Mouse (Mus musculus) MEL (cell line): Measurements from ENCODE around the gene Clec4n. TPM values are rescaled to one million over a fixed set of nuclear protein-coding genes. Genes with fewer than 3 reads are reported as not detected.
A peak's percentile ranks its signal among the peaks of the same experiment; 100 is the strongest.

Experiments used
- DNase-seq: peaks from one replicate; pipeline ENCODE4 v3.0.0; 2011; ENCODE audit warnings: low read depth, low spot score
- H3K27ac ChIP-seq: 2 replicates; pipeline ENCODE4 v1.5.1; 2012; ENCODE audit warnings: low read depth, mild to moderate bottlenecking, control low read depth, low read length, moderate library complexity; ENCODE audit not compliant: control insufficient read depth
- H3K27me3 ChIP-seq, 2 experiments: fragments of 150-350 bp in 1 of 2; sonication (generic) in 1 of 2; 2 replicates each; pipeline ENCODE4 v1.6.1; 2012; ENCODE audit warnings: low read length in 2 of 2, mild to moderate bottlenecking in 2 of 2, improper control_type of control experiment in 1 of 2, moderate library complexity in 1 of 2; ENCODE audit not compliant: insufficient read depth in 2 of 2, control insufficient read depth in 1 of 2
- H3K36me3 ChIP-seq, 2 experiments: 2 replicates each; pipeline ENCODE4 v1.6.1; 2012 to 2014; ENCODE audit warnings: low read length in 2 of 2, improper control_type of control experiment in 1 of 2, inconsistent platforms in 1 of 2, mild to moderate bottlenecking in 1 of 2; ENCODE audit not compliant: insufficient read depth in 2 of 2, control insufficient read depth in 1 of 2
- H3K4me1 ChIP-seq, 2 experiments: fragments of 150-350 bp in 1 of 2; sonication (generic) in 1 of 2; 2 replicates each; pipeline ENCODE4 v1.6.1; 2012; ENCODE audit warnings: low read length in 2 of 2, improper control_type of control experiment in 1 of 2, mild to moderate bottlenecking in 1 of 2; ENCODE audit not compliant: insufficient read depth in 2 of 2, control insufficient read depth in 1 of 2
- H3K4me3 ChIP-seq, 2 experiments: fragments of 150-350 bp in 1 of 2; sonication (generic) in 1 of 2; 2 replicates each; pipeline ENCODE4 v1.5.1; 2012; ENCODE audit warnings: low read depth in 2 of 2, low read length in 2 of 2, mild to moderate bottlenecking in 2 of 2, moderate library complexity in 2 of 2, control low read depth in 1 of 2, improper control_type of control experiment in 1 of 2; ENCODE audit not compliant: control insufficient read depth in 1 of 2, insufficient read depth in 1 of 2
- H3K79me2 ChIP-seq: 2 replicates; pipeline ENCODE4 v1.6.1; 2012; ENCODE audit warnings: mild to moderate bottlenecking, low read length, moderate library complexity; ENCODE audit not compliant: control insufficient read depth, poor library complexity, insufficient read depth
- H3K9ac ChIP-seq: 2 replicates; pipeline ENCODE4 v1.6.1; 2012; ENCODE audit warnings: low read depth, mild to moderate bottlenecking, control low read depth, low read length, moderate library complexity; ENCODE audit not compliant: control insufficient read depth, poor library complexity, severe bottlenecking
- H3K9me3 ChIP-seq: fragments of 150-350 bp; sonication (generic); replicated peaks from 2 replicates; pipeline ENCODE4 v1.6.1; 2012; ENCODE audit warnings: mild to moderate bottlenecking, low read length, improper control_type of control experiment, moderate library complexity; ENCODE audit not compliant: insufficient read depth
- BHLHE40 ChIP-seq: IDR thresholded peaks from 2 replicates; pipeline ENCODE4 v1.6.1; 2012; ENCODE audit warnings: low read depth, mild to moderate bottlenecking, inconsistent platforms, low read length, improper control_type of control experiment, borderline replicate concordance
- EP300 ChIP-seq, 2 experiments: IDR thresholded peaks; 2 replicates each; pipeline ENCODE4 v1.6.1; 2011; ENCODE audit warnings: improper control_type of control experiment in 2 of 2, low read length in 2 of 2, low read depth in 1 of 2, mild to moderate bottlenecking in 1 of 2
- ETS1 ChIP-seq: IDR thresholded peaks from 2 replicates; pipeline ENCODE4 v1.6.1; 2012; ENCODE audit warnings: low read depth, mild to moderate bottlenecking, inconsistent platforms, low read length, improper control_type of control experiment, moderate library complexity
- GABPA ChIP-seq: IDR thresholded peaks from 2 replicates; pipeline ENCODE4 v1.6.1; 2012; ENCODE audit warnings: low read depth, mild to moderate bottlenecking, inconsistent platforms, low read length, improper control_type of control experiment, moderate library complexity
- GATA1 ChIP-seq: IDR thresholded peaks from 2 replicates; pipeline ENCODE4 v1.6.1; 2011; ENCODE audit warnings: low read depth, low read length, improper control_type of control experiment
- JUND ChIP-seq: IDR thresholded peaks from 2 replicates; pipeline ENCODE4 v1.6.1; 2011; ENCODE audit warnings: low read depth, mild to moderate bottlenecking, improper control_type of control experiment, low read length
- MEF2A ChIP-seq: IDR thresholded peaks from 2 replicates; pipeline ENCODE4 v1.6.1; 2014; ENCODE audit warnings: low read depth, mild to moderate bottlenecking, inconsistent platforms, low read length, improper control_type of control experiment; ENCODE audit not compliant: poor library complexity, insufficient replicate concordance, severe bottlenecking; ENCODE audit errors: extremely low read depth
- MXI1 ChIP-seq: IDR thresholded peaks from 2 replicates; pipeline ENCODE4 v1.6.1; 2011; ENCODE audit warnings: mild to moderate bottlenecking, low read depth, low read length, improper control_type of control experiment
- MYB ChIP-seq: IDR thresholded peaks from 2 replicates; pipeline ENCODE4 v1.6.1; 2011; ENCODE audit warnings: mild to moderate bottlenecking, low read depth, low read length, improper control_type of control experiment
- MYC ChIP-seq: IDR thresholded peaks from 2 replicates; pipeline ENCODE4 v1.6.1; 2011; ENCODE audit warnings: low read depth, mild to moderate bottlenecking, low read length, improper control_type of control experiment, moderate library complexity
- NELFE ChIP-seq: IDR thresholded peaks from 2 replicates; pipeline ENCODE4 v1.6.1; 2011; ENCODE audit warnings: low read depth, low read length, improper control_type of control experiment
- POLR2A ChIP-seq, 2 experiments: IDR thresholded peaks; 2 replicates each; pipeline ENCODE4 v1.6.1; 2011 to 2012; ENCODE audit warnings: low read length in 2 of 2, mild to moderate bottlenecking in 2 of 2, control low read depth in 1 of 2, improper control_type of control experiment in 1 of 2, low read depth in 1 of 2, moderate library complexity in 1 of 2; ENCODE audit not compliant: control insufficient read depth in 1 of 2, insufficient read depth in 1 of 2, poor library complexity in 1 of 2
- RCOR1 ChIP-seq: IDR thresholded peaks from 2 replicates; pipeline ENCODE4 v1.6.1; 2012; ENCODE audit warnings: low read depth, mild to moderate bottlenecking, inconsistent platforms, low read length, improper control_type of control experiment
- SIN3A ChIP-seq: IDR thresholded peaks from 2 replicates; pipeline ENCODE4 v1.6.1; 2012; ENCODE audit warnings: low read length, improper control_type of control experiment, inconsistent platforms
- TAL1 ChIP-seq: IDR thresholded peaks from 2 replicates; pipeline ENCODE4 v1.6.1; 2012; ENCODE audit warnings: mild to moderate bottlenecking, inconsistent platforms, low read length, moderate library complexity, mixed read lengths
- TBP ChIP-seq: IDR thresholded peaks from 2 replicates; pipeline ENCODE4 v1.8.0; 2011; ENCODE audit warnings: low read depth, low read length, improper control_type of control experiment
- TCF12 ChIP-seq: IDR thresholded peaks from 2 replicates; pipeline ENCODE4 v1.6.1; 2014; ENCODE audit warnings: low read depth, mild to moderate bottlenecking, inconsistent platforms, low read length, improper control_type of control experiment, moderate library complexity
- UBTF ChIP-seq: IDR thresholded peaks from 2 replicates; pipeline ENCODE4 v1.6.1; 2012; ENCODE audit warnings: low read depth, mild to moderate bottlenecking, inconsistent platforms, low read length, improper control_type of control experiment, moderate library complexity, borderline replicate concordance; ENCODE audit not compliant: insufficient read depth
- ZMIZ1 ChIP-seq: IDR thresholded peaks from 2 replicates; pipeline ENCODE4 v1.6.1; 2012; ENCODE audit warnings: low read depth, mild to moderate bottlenecking, inconsistent platforms, low read length, improper control_type of control experiment, moderate library complexity
- ZNF384 ChIP-seq: IDR thresholded peaks from 2 replicates; pipeline ENCODE4 v1.6.1; 2012; ENCODE audit warnings: low read depth, mild to moderate bottlenecking, inconsistent platforms, low read length, improper control_type of control experiment
- polyA plus RNA-seq, 2 experiments: library from polyadenylated mRNA; stranded (reverse) in 1 of 2; unstranded in 1 of 2; fragments of >175 nt in 1 of 2; fragments of >200 nt in 1 of 2; gene quantifications; 2 replicates each; pipeline versions ENCODE4 v1.2.1 to v1.2.4; 2012; ENCODE audit warnings: low replicate concordance in 2 of 2, low read depth in 1 of 2; ENCODE audit not compliant: insufficient read length in 2 of 2, insufficient read depth in 1 of 2, missing spikeins in 1 of 2
- total RNA-seq: library from RNA; depleted of rRNA; stranded (reverse); fragments of 300-350 nt; gene quantifications from 2 replicates; pipeline ENCODE4 v1.2.3, GENCODE M21; 2012

Clec4n gene
- total and polyA plus RNA-seq, 3 experiments = not detected

DNA sequence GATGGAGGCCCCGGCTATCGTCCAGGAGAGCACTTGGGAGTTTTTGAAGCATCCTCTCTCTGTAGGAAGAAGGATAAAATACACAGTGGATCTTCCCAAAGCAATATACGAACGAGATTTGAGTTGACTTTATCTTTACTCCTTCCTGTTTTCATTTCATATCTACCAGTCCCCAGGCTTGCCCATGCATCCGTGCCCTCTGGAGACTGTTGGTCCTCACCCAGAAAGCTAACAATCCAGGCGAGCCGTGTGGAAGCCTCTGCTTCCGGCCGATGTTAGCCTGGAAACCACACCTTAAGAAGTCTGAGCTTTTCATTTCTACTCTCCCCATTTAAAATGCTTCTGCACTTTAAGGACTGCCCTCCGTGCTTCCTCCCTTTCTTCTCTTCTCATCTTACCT is 59.3 kb downstream of the Clec4n start:
- Histone ChIP-seq H3K4me1 (peaks cover 16 to 17% of the 10 kb centered on the region in 2 experiments), H3K9ac (peak overlapping the region; percentile 11; the same call in 1 of the 2 replicates), H3K27ac (peak overlapping the region; percentile 30; the same call in 1 of the 2 replicates), H3K79me2 (no peaks in the 10 kb centered on the region), H3K36me3 (peaks cover 0 to 22% of the 10 kb centered on the region in 2 experiments; a peak in 2 of 4 replicates), H3K27me3 (no peaks in the 10 kb centered on the region), H3K4me3 (peak overlapping the region; percentile 16 to 28), H3K9me3 (no peaks in the 10 kb centered on the region)
- DNase-seq = peak; percentile 81
- no peak for TF ChIP-seq TBP
- TF ChIP-seq ZMIZ1 = no peak
- no peak for TF ChIP-seq JUND
- TF ChIP-seq EP300 (IDR thresholded peaks at IDR 0.05; ENCODE audit: low read depth in 1 of 2, low read length in 2 of 2) = peak; percentile 87 to 95
- peak; percentile 93 for TF ChIP-seq TCF12
- TF ChIP-seq MYC = 0 out of 2 replicates have a peak, but pooled peaks have one; percentile 24
- TF ChIP-seq MXI1 = peak; percentile 31; the same call in 1 of the 2 replicates
- peak; percentile 83 for TF ChIP-seq GATA1
- peak; percentile 78 for TF ChIP-seq ETS1
- TF ChIP-seq MEF2A = 0 out of 2 replicates have a peak, but pooled peaks have one; percentile 15
- TF ChIP-seq RCOR1 = peak; percentile 96
- peak; percentile 91 for TF ChIP-seq TAL1
- TF ChIP-seq MYB = 0 out of 2 replicates have a peak, but pooled peaks have one; percentile 57
- peak; percentile 31; the same call in 1 of the 2 replicates for TF ChIP-seq BHLHE40
- TF ChIP-seq NELFE = no peak
- 0 out of 2 replicates have a peak, but pooled peaks have one; percentile 22 for TF ChIP-seq SIN3A
- TF ChIP-seq UBTF = no peak
- TF ChIP-seq ZNF384 = 0 out of 2 replicates have a peak, but pooled peaks have one; percentile 43
- TF ChIP-seq GABPA = no peak

DNA sequence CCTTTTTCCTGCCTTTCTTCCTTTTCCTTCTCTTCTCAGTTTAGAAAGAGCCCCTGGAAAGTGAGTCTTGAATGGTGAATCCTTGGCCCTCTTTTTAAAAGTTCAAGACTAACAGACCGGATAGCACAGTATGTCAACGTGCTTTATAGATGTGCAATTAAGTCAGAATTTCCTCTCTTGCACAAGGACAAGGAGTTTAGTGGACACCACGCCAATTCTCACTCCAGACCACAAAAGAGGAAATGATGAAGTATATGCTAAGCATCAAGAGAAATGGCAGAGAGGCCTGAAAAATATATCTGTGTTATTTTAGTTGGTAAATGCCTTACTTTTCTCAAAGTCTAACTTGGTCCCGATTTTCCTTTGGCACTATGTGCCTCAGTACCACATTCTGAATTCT is 60.1 kb downstream of the Clec4n start, which contains the start of gene Clec4e:
Clec4e (minus strand) TSS at position 118 of the 400 bp plus-strand sequence.
- Histone ChIP-seq H3K9ac (peak within 1 kb of the TSS; percentile 11; the same call in 1 of the 2 replicates), H3K9me3 (no peaks in the 10 kb centered on the region), H3K27me3 (no peaks in the 10 kb centered on the region), H3K79me2 (no peaks in the 10 kb centered on the region), H3K4me3 (peak within 1 kb of the TSS; percentile 16 to 28), H3K36me3 (peaks cover 0 to 26% of the 10 kb centered on the region in 2 experiments; a peak in 2 of 4 replicates)
- TF ChIP-seq SIN3A (0 out of 2 replicates have a peak, but pooled peaks have one; percentile 8), POLR2A (IDR thresholded peaks at IDR 0.05; ENCODE audit: control insufficient read depth in 1 of 2, insufficient read depth in 1 of 2, low read depth in 1 of 2, low read length in 2 of 2, poor library complexity in 1 of 2) (no peak)
- TF ChIP-seq, all 39 proteins: peak for 1
- H3K4me1 ChIP-seq = peaks cover 16 to 21% of the 10 kb centered on the region in 2 experiments
- peak; percentile 51 for DNase-seq
- H3K27ac ChIP-seq = peak within 1 kb of the TSS; percentile 31; the same call in 1 of the 2 replicates
